Mouse (Mus musculus): ENCODE measurements at regions not wholly inside any gene's neighbourhood (a gene's known extent, or its start where the extent isn't known, plus 50 kb on each side); places are given as distances from the start of the nearest gene placed in this dataset.

DNA sequence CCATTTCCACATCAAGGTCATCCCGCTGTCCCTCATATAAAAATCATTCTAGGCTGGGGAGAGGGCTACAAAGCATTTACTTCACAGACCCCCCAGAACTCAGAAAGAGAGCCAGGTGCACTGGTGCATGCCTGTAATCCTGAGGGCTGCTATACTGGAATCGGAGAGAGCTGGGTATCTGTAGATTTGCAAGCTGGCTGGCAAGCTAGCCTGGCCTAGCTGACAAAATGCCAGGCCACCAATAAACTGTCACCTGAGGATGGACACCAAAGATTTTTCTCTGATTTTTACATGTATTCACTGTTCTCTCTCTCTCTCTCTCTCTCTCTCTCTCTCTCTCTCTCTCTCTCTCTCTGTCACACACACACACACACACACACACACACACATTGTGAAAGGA lies 98.1 kb upstream of the Gm6657 start:
- Histone ChIP-seq H3K27ac (ENCODE audit: low read depth, low read length) (no peak overlapping the region), H3K27me3 (ENCODE audit: control insufficient read depth, insufficient read depth, low read length) (no peaks in the 10 kb centered on the region), H3K9ac (ENCODE audit: low read length) (no peak overlapping the region), H3K4me2 (ENCODE audit: low read depth) (no peak overlapping the region), H3K4me1 (ENCODE audit: control insufficient read depth, insufficient read depth, low read length) (no peaks in the 10 kb centered on the region), H3K36me3 (ENCODE audit: control insufficient read depth, insufficient read depth, low read length) (no peaks in the 10 kb centered on the region), H3K4me3 (ENCODE audit: low read depth, low read length) (no peak overlapping the region), H3K9me3 (ENCODE audit: control insufficient read depth, low read length) (no peaks in the 10 kb centered on the region)
- 88% methylated on average over 2 of the region's 2 CpGs for WGBS
- DNase-seq (ENCODE audit: low spot score) = no peak
- no peak for ATAC-seq (ENCODE audit: insufficient read depth, low FRiP score, low TSS enrichment)

DNA sequence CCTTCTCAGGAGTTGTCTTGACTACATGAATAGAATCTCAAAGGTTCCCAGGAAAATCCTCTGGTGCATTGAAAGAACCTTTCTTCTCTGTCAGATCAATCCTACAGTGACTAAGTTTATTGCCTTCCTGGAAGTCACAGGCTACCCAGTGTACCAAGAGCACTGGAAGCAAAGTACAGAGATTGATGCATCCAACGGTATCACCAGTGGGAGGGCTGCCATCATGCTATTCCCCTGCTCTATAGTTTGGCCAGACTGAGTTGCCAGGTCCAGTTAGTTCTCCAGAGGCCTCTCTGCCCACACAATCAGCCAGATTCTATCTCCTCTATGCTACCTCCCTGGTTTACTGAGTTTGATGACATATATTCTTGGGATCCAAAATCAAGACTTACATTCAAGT lies 96.9 kb upstream of the Gm6657 start:
- H3K36me3 ChIP-seq (ENCODE audit: control insufficient read depth, insufficient read depth, low read length) = no peaks in the 10 kb centered on the region
- no peak overlapping the region for H3K4me2 ChIP-seq (ENCODE audit: low read depth)
- no peaks in the 10 kb centered on the region for H3K4me1 ChIP-seq (ENCODE audit: control insufficient read depth, insufficient read depth, low read length)
- no peak for DNase-seq (ENCODE audit: low spot score)
- no peak overlapping the region for H3K9ac ChIP-seq (ENCODE audit: low read length)
- no peak for ATAC-seq (ENCODE audit: insufficient read depth, low FRiP score, low TSS enrichment)
- WGBS = 65% methylated on average over 1 of the region's 1 CpGs
- H3K27ac ChIP-seq (ENCODE audit: low read depth, low read length) = no peak overlapping the region
- H3K9me3 ChIP-seq (ENCODE audit: control insufficient read depth, low read length) = no peaks in the 10 kb centered on the region
- no peaks in the 10 kb centered on the region for H3K27me3 ChIP-seq (ENCODE audit: control insufficient read depth, insufficient read depth, low read length)
- no peak overlapping the region for H3K4me3 ChIP-seq (ENCODE audit: low read depth, low read length)

DNA sequence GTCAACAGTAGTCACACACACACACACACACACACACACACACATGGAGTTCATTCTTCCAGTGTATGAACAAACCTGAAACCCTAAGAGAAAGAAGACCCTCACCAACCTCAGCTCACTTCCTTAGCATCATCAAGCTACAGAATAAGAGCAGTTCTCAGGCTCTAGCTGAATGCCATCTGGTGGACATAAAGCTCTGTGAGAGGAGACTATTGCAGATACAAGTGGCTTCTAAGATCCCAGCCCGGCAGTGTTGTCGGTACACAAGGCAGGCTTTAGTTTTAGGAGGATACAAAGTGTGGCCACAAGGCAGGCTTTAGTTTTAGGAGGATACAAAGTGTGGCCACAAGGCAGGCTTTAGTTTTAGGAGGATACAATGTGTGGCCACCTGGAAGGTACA lies 96.3 kb upstream of the Gm6657 start:
- H3K36me3 ChIP-seq (ENCODE audit: control insufficient read depth, insufficient read depth, low read length) = no peaks in the 10 kb centered on the region
- no peak overlapping the region for H3K9ac ChIP-seq (ENCODE audit: low read length)
- H3K4me3 ChIP-seq (ENCODE audit: low read depth, low read length) = no peak overlapping the region
- no peaks in the 10 kb centered on the region for H3K27me3 ChIP-seq (ENCODE audit: control insufficient read depth, insufficient read depth, low read length)
- WGBS = 77% methylated on average over 2 of the region's 2 CpGs
- DNase-seq (ENCODE audit: low spot score) (no peak), ATAC-seq (ENCODE audit: insufficient read depth, low FRiP score, low TSS enrichment) (no peak)
- no peaks in the 10 kb centered on the region for H3K9me3 ChIP-seq (ENCODE audit: control insufficient read depth, low read length)
- no peaks in the 10 kb centered on the region for H3K4me1 ChIP-seq (ENCODE audit: control insufficient read depth, insufficient read depth, low read length)
- no peak overlapping the region for H3K4me2 ChIP-seq (ENCODE audit: low read depth)
- no peak overlapping the region for H3K27ac ChIP-seq (ENCODE audit: low read depth, low read length)

DNA sequence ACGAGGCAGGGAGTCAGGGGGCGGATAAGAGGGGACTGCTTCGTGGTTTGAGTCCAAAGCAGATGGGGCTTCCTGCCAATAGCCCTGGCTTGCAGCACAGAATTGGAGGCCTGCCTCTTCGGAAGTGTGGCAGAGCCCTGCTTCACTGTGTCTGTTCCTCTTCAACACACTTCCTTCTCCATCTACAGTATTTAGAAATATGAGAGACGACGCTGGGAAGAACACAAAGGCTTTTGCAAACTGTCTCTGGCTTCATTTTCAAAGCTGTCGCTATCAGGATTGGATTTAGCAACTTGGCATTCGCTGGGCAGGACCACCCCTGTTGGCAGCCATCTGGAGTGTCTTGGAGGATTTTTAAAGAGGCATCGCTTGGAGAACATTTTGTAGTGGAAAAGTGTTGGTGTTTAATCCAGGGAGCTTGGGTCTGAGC lies 95.3 kb upstream of the Gm6657 start:
- Histone ChIP-seq H3K9me3 (ENCODE audit: control insufficient read depth, low read length) (no peaks in the 10 kb centered on the region), H3K27ac (ENCODE audit: low read depth, low read length) (no peak overlapping the region), H3K4me1 (ENCODE audit: control insufficient read depth, insufficient read depth, low read length) (no peaks in the 10 kb centered on the region), H3K4me2 (ENCODE audit: low read depth) (no peak overlapping the region), H3K4me3 (ENCODE audit: low read depth, low read length) (no peak overlapping the region), H3K27me3 (ENCODE audit: control insufficient read depth, insufficient read depth, low read length) (no peaks in the 10 kb centered on the region), H3K36me3 (ENCODE audit: control insufficient read depth, insufficient read depth, low read length) (no peaks in the 10 kb centered on the region), H3K9ac (ENCODE audit: low read length) (no peak overlapping the region)
- ATAC-seq (ENCODE audit: insufficient read depth, low FRiP score, low TSS enrichment) (no peak), DNase-seq (ENCODE audit: low spot score) (no peak)
- 84% methylated on average over 9 of the region's 9 CpGs for WGBS

DNA sequence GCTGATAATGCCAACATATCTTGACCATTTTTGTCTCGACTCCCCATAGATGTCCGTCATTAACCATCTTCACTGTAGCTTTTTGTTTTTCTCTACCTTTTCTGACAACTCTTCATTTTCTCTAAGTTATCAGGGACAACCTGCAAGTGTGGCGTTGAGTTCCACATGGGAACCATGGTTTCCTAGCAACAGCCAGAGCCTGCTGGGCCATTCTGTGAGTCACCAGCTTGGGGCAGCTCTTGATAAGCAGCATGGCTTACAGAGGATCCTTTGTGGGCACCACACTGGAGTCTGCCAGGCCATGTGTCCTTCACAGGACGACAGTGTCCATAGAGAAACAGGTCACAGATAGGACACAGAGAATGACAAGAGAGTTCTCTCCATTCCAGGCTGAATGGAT lies 94.3 kb upstream of the Gm6657 start:
- no peak for DNase-seq (ENCODE audit: low spot score)
- no peak for ATAC-seq (ENCODE audit: insufficient read depth, low FRiP score, low TSS enrichment)
- 66% methylated on average over 4 of the region's 4 CpGs for WGBS

DNA sequence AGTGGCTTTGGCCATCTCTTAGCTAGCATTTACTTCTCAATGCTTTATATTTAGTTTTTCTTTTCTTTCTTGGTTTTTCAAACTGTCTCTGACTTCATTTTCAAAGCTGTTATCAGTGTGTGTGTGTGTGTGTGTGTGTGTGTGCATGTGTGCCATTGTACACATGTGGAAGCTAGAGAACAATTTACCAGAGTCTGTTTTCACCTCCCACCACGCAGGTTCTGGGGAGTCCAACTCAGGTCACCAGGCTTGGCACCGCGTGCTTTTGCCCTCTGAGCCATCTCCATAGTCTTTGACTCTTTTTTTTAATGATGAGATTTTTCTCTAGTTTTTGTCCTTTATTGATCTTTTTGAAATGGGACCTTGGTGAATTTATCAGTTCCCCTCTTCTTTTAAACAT lies 93.3 kb upstream of the Gm6657 start:
- Histone ChIP-seq H3K27ac (ENCODE audit: low read depth, low read length) (no peak overlapping the region), H3K4me3 (ENCODE audit: low read depth, low read length) (no peak overlapping the region), H3K4me2 (ENCODE audit: low read depth) (no peak overlapping the region), H3K4me1 (ENCODE audit: control insufficient read depth, insufficient read depth, low read length) (no peaks in the 10 kb centered on the region), H3K9me3 (ENCODE audit: control insufficient read depth, low read length) (no peaks in the 10 kb centered on the region), H3K9ac (ENCODE audit: low read length) (no peak overlapping the region), H3K36me3 (ENCODE audit: control insufficient read depth, insufficient read depth, low read length) (no peaks in the 10 kb centered on the region), H3K27me3 (ENCODE audit: control insufficient read depth, insufficient read depth, low read length) (no peaks in the 10 kb centered on the region)
- DNase-seq (ENCODE audit: low spot score) = no peak
- 95% methylated on average over 3 of the region's 3 CpGs for WGBS
- ATAC-seq (ENCODE audit: insufficient read depth, low FRiP score, low TSS enrichment) = no peak

More for the DNA sequence above, 94.3 kb upstream of the Gm6657 start:
- Histone ChIP-seq H3K27ac (ENCODE audit: low read depth, low read length) (no peak overlapping the region), H3K4me2 (ENCODE audit: low read depth) (no peak overlapping the region), H3K4me1 (ENCODE audit: control insufficient read depth, insufficient read depth, low read length) (no peaks in the 10 kb centered on the region), H3K27me3 (ENCODE audit: control insufficient read depth, insufficient read depth, low read length) (no peaks in the 10 kb centered on the region), H3K4me3 (ENCODE audit: low read depth, low read length) (no peak overlapping the region), H3K9ac (ENCODE audit: low read length) (no peak overlapping the region), H3K36me3 (ENCODE audit: control insufficient read depth, insufficient read depth, low read length) (no peaks in the 10 kb centered on the region), H3K9me3 (ENCODE audit: control insufficient read depth, low read length) (no peaks in the 10 kb centered on the region)

DNA sequence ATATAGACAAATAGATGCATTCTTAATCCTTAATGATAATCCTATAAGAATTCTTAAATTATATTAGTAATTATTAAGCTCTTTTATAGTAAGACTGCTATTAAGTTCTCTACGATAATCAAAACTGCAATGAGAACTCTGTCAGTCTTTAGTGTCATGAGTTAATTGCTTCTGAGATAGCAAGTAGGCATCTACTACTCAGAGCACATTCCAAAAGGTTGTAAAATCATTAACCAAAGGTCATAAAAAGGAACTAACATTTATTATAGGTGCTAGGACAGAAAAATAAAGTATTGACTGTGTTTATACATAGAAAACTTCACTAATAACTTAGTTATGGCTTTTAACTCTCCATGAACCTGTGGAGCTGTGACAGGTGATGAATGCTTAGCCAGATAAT lies 84.1 kb upstream of the Gm6657 start:
- Histone ChIP-seq H3K27me3 (ENCODE audit: control insufficient read depth, insufficient read depth, low read length) (no peaks in the 10 kb centered on the region), H3K9ac (ENCODE audit: low read length) (no peak overlapping the region), H3K36me3 (ENCODE audit: control insufficient read depth, insufficient read depth, low read length) (no peaks in the 10 kb centered on the region), H3K4me3 (ENCODE audit: low read depth, low read length) (no peak overlapping the region), H3K4me1 (ENCODE audit: control insufficient read depth, insufficient read depth, low read length) (no peaks in the 10 kb centered on the region), H3K9me3 (ENCODE audit: control insufficient read depth, low read length) (no peaks in the 10 kb centered on the region), H3K4me2 (ENCODE audit: low read depth) (no peak overlapping the region), H3K27ac (ENCODE audit: low read depth, low read length) (no peak overlapping the region)
- no peak for ATAC-seq (ENCODE audit: insufficient read depth, low FRiP score, low TSS enrichment)
- WGBS = 38% methylated on average over 1 of the region's 1 CpGs
- DNase-seq (ENCODE audit: low spot score) = no peak

DNA sequence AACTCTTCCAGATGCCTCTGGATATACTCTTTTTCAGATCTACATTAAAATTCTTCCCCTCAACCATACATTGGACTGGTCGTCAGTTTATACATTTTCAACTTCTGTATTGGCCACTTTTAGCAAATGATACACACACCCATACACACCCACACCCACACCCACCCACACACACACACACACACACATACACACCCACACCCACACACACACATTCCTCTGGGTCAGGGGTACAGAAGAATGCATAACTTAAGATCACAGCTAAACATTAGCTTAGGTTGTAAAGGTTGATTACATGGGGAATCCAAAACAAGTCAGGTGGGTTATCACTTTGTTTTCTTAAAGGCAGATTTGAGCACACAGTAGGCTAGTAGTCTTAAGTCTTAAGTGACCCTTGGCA lies 75.9 kb upstream of the Gm6657 start:
- Histone ChIP-seq H3K4me3 (ENCODE audit: low read depth, low read length) (no peak overlapping the region), H3K36me3 (ENCODE audit: control insufficient read depth, insufficient read depth, low read length) (no peaks in the 10 kb centered on the region), H3K9me3 (ENCODE audit: control insufficient read depth, low read length) (no peaks in the 10 kb centered on the region), H3K4me2 (ENCODE audit: low read depth) (no peak overlapping the region), H3K27ac (ENCODE audit: low read depth, low read length) (no peak overlapping the region), H3K9ac (ENCODE audit: low read length) (no peak overlapping the region), H3K4me1 (ENCODE audit: control insufficient read depth, insufficient read depth, low read length) (no peaks in the 10 kb centered on the region), H3K27me3 (ENCODE audit: control insufficient read depth, insufficient read depth, low read length) (no peaks in the 10 kb centered on the region)
- 83% methylated on average over 1 of the region's 1 CpGs for WGBS
- ATAC-seq (ENCODE audit: insufficient read depth, low FRiP score, low TSS enrichment) = no peak
- no peak for DNase-seq (ENCODE audit: low spot score)

DNA sequence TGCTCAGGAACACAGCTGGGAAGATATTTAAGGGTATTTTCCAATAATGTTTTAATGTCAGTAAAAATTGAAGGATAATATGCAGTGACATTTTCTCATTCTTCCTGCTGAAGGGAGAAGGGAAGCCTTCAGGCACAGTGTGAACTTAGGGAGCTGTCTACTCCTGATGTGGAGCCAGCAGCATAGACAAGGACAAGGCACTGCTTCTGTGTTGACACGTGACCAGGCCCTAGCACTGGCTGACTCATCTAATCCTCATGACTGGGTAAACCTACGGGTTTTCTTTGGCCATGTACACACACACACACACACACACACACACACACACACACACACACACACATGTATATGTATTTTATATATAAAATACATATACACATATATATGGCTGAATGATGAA lies 74.8 kb upstream of the Gm6657 start:
- no peak overlapping the region for H3K27ac ChIP-seq (ENCODE audit: low read depth, low read length)
- DNase-seq (ENCODE audit: low spot score) = no peak
- H3K27me3 ChIP-seq (ENCODE audit: control insufficient read depth, insufficient read depth, low read length) = no peaks in the 10 kb centered on the region
- no peaks in the 10 kb centered on the region for H3K36me3 ChIP-seq (ENCODE audit: control insufficient read depth, insufficient read depth, low read length)
- no peak overlapping the region for H3K9ac ChIP-seq (ENCODE audit: low read length)
- H3K4me1 ChIP-seq (ENCODE audit: control insufficient read depth, insufficient read depth, low read length) = no peaks in the 10 kb centered on the region
- H3K4me2 ChIP-seq (ENCODE audit: low read depth) = no peak overlapping the region
- no peak overlapping the region for H3K4me3 ChIP-seq (ENCODE audit: low read depth, low read length)
- ATAC-seq (ENCODE audit: insufficient read depth, low FRiP score, low TSS enrichment) = no peak
- no peaks in the 10 kb centered on the region for H3K9me3 ChIP-seq (ENCODE audit: control insufficient read depth, low read length)
- WGBS = 80% methylated on average over 2 of the region's 2 CpGs

Data from neural tube, embryonic 11.5 days (tissue).